Mouse (Mus musculus) C2C12 (cell line): ENCODE results near the gene Gm7173. TPM values are rescaled to one million over a fixed set of nuclear protein-coding genes. Genes with fewer than 3 reads are reported as not detected.

Source experiments
- H3K27me3 ChIP-seq: one replicate; pipeline ENCODE4 v1.6.1; 2011; ENCODE audit not compliant: control insufficient read depth, insufficient read depth, insufficient read length
- H3K36me3 ChIP-seq: one replicate; pipeline ENCODE4 v1.6.1; 2011; ENCODE audit not compliant: control insufficient read depth, insufficient read depth
- H3K4me3 ChIP-seq: one replicate; pipeline ENCODE4 v1.5.1; 2011; ENCODE audit warnings: mild to moderate bottlenecking, control low read depth; ENCODE audit not compliant: poor library complexity, insufficient read depth, severe bottlenecking
- H3K79me2 ChIP-seq: one replicate; pipeline ENCODE4 v1.6.1; 2011; ENCODE audit not compliant: control insufficient read depth, insufficient read depth
- H3K79me3 ChIP-seq: one replicate; pipeline ENCODE4 v1.6.1; 2011; ENCODE audit warnings: low read depth, control low read depth
- H3ac ChIP-seq: one replicate; pipeline ENCODE3; 2011; ENCODE audit warnings: low read depth; ENCODE audit not compliant: control insufficient read depth, insufficient read length
- CEBPB ChIP-seq: IDR thresholded peaks from one replicate; pipeline ENCODE4 v1.6.1; 2011; ENCODE audit warnings: low read depth, mild to moderate bottlenecking, control low read depth, moderate library complexity
- CTCF ChIP-seq: IDR thresholded peaks from one replicate; pipeline ENCODE4 v1.5.1; 2011; ENCODE audit not compliant: control insufficient read depth, insufficient read depth, insufficient read length
- FOSL1 ChIP-seq: IDR thresholded peaks from one replicate; pipeline ENCODE4 v1.8.0; 2011; ENCODE audit warnings: mild to moderate bottlenecking, low read length; ENCODE audit not compliant: poor library complexity, insufficient read depth, severe bottlenecking
- MAX ChIP-seq: IDR thresholded peaks from one replicate; pipeline ENCODE4 v1.6.1; 2011; ENCODE audit warnings: mild to moderate bottlenecking, control low read depth
- MYOD1 ChIP-seq: IDR thresholded peaks from one replicate; pipeline ENCODE4 v1.6.1; 2011; ENCODE audit warnings: low read depth; ENCODE audit not compliant: control insufficient read depth, insufficient read length
- MYOG ChIP-seq: IDR thresholded peaks from one replicate; pipeline ENCODE4 v1.6.1; 2011; ENCODE audit not compliant: control insufficient read depth, insufficient read length; ENCODE audit errors: extremely low read depth
- USF1 ChIP-seq: IDR thresholded peaks from one replicate; pipeline ENCODE4 v1.6.1; 2011; ENCODE audit warnings: low read depth, mild to moderate bottlenecking, control low read depth, moderate library complexity
- long read RNA-seq, 2 experiments: library from polyadenylated mRNA; unstranded; transcript quantifications; one replicate each; pipeline ENCODE4 v2.0.0; 2019 to 2020
- polyA plus RNA-seq: library from polyadenylated mRNA; unstranded; fragments of >200 nt; fragmentation: generic; extraction: Trizol; gene quantifications from one replicate; pipeline ENCODE4 v1.2.1, GENCODE M21; 2012; ENCODE audit warnings: missing spikeins

The Gm7173 gene
- polyA plus RNA-seq: not detected
- long read RNA-seq, experiment 1: 0 reads
- long read RNA-seq, experiment 2: 0 reads

GRCm38 (mm10) chrX:79516977-79517645 lies at the start of gene Gm7173:
Gene Gm7173, minus strand, starts transcription at chrX:79517285.
- Histone ChIP-seq H3K79me3 (no peaks in the 10 kb centered on the region), H3K4me3 (no peak within 1 kb of the TSS), H3K36me3 (no peaks in the 10 kb centered on the region), H3K27me3 (no peaks in the 10 kb centered on the region), H3K79me2 (no peaks in the 10 kb centered on the region), H3ac (no peak within 1 kb of the TSS)
- TF ChIP-seq CTCF (no peak), CEBPB (no peak), USF1 (no peak), MAX (no peak)

GRCm38 (mm10) chrX:79517646-79518016 lies 546 bp upstream of the Gm7173 start:
- Histone ChIP-seq H3K27me3 (no peaks in the 10 kb centered on the region), H3K4me3 (no peak overlapping the region), H3ac (no peak overlapping the region), H3K36me3 (no peaks in the 10 kb centered on the region), H3K79me2 (no peaks in the 10 kb centered on the region), H3K79me3 (no peaks in the 10 kb centered on the region)
- TF ChIP-seq CEBPB: no peak
- no peak for TF ChIP-seq MYOG
- no peak for TF ChIP-seq MAX
- no peak for TF ChIP-seq MYOD1
- no peak for TF ChIP-seq CTCF
- no peak for TF ChIP-seq USF1
- TF ChIP-seq FOSL1: no peak

- no peak overlapping the region for H3K4me3 ChIP-seq
- no peaks in the 10 kb centered on the region for H3K79me2 ChIP-seq
- no peak for TF ChIP-seq CEBPB
- TF ChIP-seq CTCF: no peak
- no peak for TF ChIP-seq FOSL1
- no peak for TF ChIP-seq MYOG
- TF ChIP-seq MYOD1: no peak
- no peak for TF ChIP-seq USF1
- H3ac ChIP-seq: no peak overlapping the region
- no peaks in the 10 kb centered on the region for H3K27me3 ChIP-seq
- H3K36me3 ChIP-seq: no peaks in the 10 kb centered on the region
- H3K79me3 ChIP-seq: no peaks in the 10 kb centered on the region
Measured at GRCm38 (mm10) chrX:79316790-79317189, 200.3 kb downstream of the Gm7173 start.

Other genes starting within 250 kb of the Gm7173 start
- not detected for gene Mageb16, start 154.2 kb upstream of the Gm7173 start, polyA plus RNA-seq